Mouse (Mus musculus): ENCODE measurements around the gene Rhbg. TPM values are rescaled to one million over a fixed set of nuclear protein-coding genes. Genes with fewer than 3 reads are reported as not detected.

Rhbg gene
- polyA plus RNA-seq, 1 experiment from 2014 or later = 8.2 TPM

- ATAC-seq (ENCODE audit: insufficient read depth, low FRiP score, low read depth) = no peak
- H3K9ac ChIP-seq = no peak overlapping the region
- H3K27ac ChIP-seq = no peak overlapping the region
- H3K36me3 ChIP-seq = no peaks in the 10 kb centered on the region
- no peak overlapping the region for H3K4me3 ChIP-seq (replicated peaks)
- 3% methylated on average over 2 of the region's 2 CpGs for WGBS
- no peak overlapping the region for H3K4me2 ChIP-seq
- no peaks in the 10 kb centered on the region for H3K9me3 ChIP-seq
- peaks cover 94% of the 10 kb centered on the region for H3K27me3 ChIP-seq (replicated peaks)
- peaks cover 17% of the 10 kb centered on the region for H3K4me1 ChIP-seq
Observed at GRCm38 (mm10) chr3:88213019-88213418, 41.5 kb downstream of the Rhbg start.

- peaks cover 97% of the 10 kb centered on the region for H3K27me3 ChIP-seq (replicated peaks)
- 11% methylated on average over 1 of the region's 1 CpGs for WGBS
- no peak for ATAC-seq (ENCODE audit: insufficient read depth, low FRiP score, low read depth)
Observed at GRCm38 (mm10) chr3:88212356-88212755, 42.2 kb downstream of the Rhbg start.

GRCm38 (mm10) chr3:88210918-88211317 lies 43.6 kb downstream of the Rhbg start:
- H3K27me3 ChIP-seq (replicated peaks) = peaks cover 97% of the 10 kb centered on the region
- H3K27ac ChIP-seq = no peak overlapping the region
- 16% methylated on average over 2 of the region's 2 CpGs for WGBS
- H3K4me1 ChIP-seq = peaks cover 17% of the 10 kb centered on the region
- no peak for ATAC-seq (ENCODE audit: insufficient read depth, low FRiP score, low read depth)
- no peak overlapping the region for H3K4me3 ChIP-seq (replicated peaks)
- H3K4me2 ChIP-seq = no peak overlapping the region
- H3K36me3 ChIP-seq = no peaks in the 10 kb centered on the region
- H3K9ac ChIP-seq = no peak overlapping the region
- no peaks in the 10 kb centered on the region for H3K9me3 ChIP-seq

More at GRCm38 (mm10) chr3:88212356-88212755, 42.2 kb downstream of the Rhbg start:
- Histone ChIP-seq H3K9ac (no peak overlapping the region), H3K36me3 (no peaks in the 10 kb centered on the region), H3K9me3 (no peaks in the 10 kb centered on the region), H3K4me1 (peaks cover 17% of the 10 kb centered on the region), H3K4me3 (replicated peaks) (no peak overlapping the region), H3K27ac (no peak overlapping the region), H3K4me2 (no peak overlapping the region)

GRCm38 (mm10) chr3:88210121-88210520 lies 44.4 kb downstream of the Rhbg start:
- no peak overlapping the region for H3K4me2 ChIP-seq
- no peak for ATAC-seq (ENCODE audit: insufficient read depth, low FRiP score, low read depth)
- no peaks in the 10 kb centered on the region for H3K36me3 ChIP-seq
- H3K9me3 ChIP-seq = no peaks in the 10 kb centered on the region
- H3K4me3 ChIP-seq (replicated peaks) = no peak overlapping the region
- no peak overlapping the region for H3K9ac ChIP-seq
- 33% methylated on average over 2 of the region's 2 CpGs for WGBS
- no peak overlapping the region for H3K27ac ChIP-seq
- peaks cover 97% of the 10 kb centered on the region for H3K27me3 ChIP-seq (replicated peaks)
- peaks cover 9% of the 10 kb centered on the region for H3K4me1 ChIP-seq

- H3K4me2 ChIP-seq = no peak overlapping the region
- no peak overlapping the region for H3K9ac ChIP-seq
- H3K4me1 ChIP-seq = peaks cover 1% of the 10 kb centered on the region
- H3K27me3 ChIP-seq (replicated peaks) = peaks cover 97% of the 10 kb centered on the region
- H3K27ac ChIP-seq = no peak overlapping the region
- WGBS = 5% methylated on average over 6 of the region's 6 CpGs
- H3K4me3 ChIP-seq (replicated peaks) = no peak overlapping the region
- ATAC-seq (ENCODE audit: insufficient read depth, low FRiP score, low read depth) = no peak
- H3K9me3 ChIP-seq = no peaks in the 10 kb centered on the region
- no peaks in the 10 kb centered on the region for H3K36me3 ChIP-seq
Observed at GRCm38 (mm10) chr3:88209306-88209705, 45.2 kb downstream of the Rhbg start.

- ATAC-seq (ENCODE audit: insufficient read depth, low FRiP score, low read depth) = no peak
- H3K9ac ChIP-seq = no peak overlapping the region
- no peak overlapping the region for H3K27ac ChIP-seq
- H3K4me3 ChIP-seq (replicated peaks) = no peak overlapping the region
- 7% methylated on average over 3 of the region's 3 CpGs for WGBS
- H3K36me3 ChIP-seq = no peaks in the 10 kb centered on the region
- no peak overlapping the region for H3K4me2 ChIP-seq
- no peaks in the 10 kb centered on the region for H3K4me1 ChIP-seq
- peaks cover 97% of the 10 kb centered on the region for H3K27me3 ChIP-seq (replicated peaks)
- no peaks in the 10 kb centered on the region for H3K9me3 ChIP-seq
Observed at GRCm38 (mm10) chr3:88208226-88208720, 46.2 kb downstream of the Rhbg start.

- Histone ChIP-seq H3K9me3 (no peaks in the 10 kb centered on the region), H3K4me3 (replicated peaks) (no peak overlapping the region), H3K27ac (no peak overlapping the region), H3K4me1 (no peaks in the 10 kb centered on the region), H3K9ac (no peak overlapping the region), H3K36me3 (no peaks in the 10 kb centered on the region), H3K4me2 (no peak overlapping the region), H3K27me3 (replicated peaks) (peaks cover 97% of the 10 kb centered on the region)
- no peak for ATAC-seq (ENCODE audit: insufficient read depth, low FRiP score, low read depth)
- WGBS = 6% methylated on average over 15 of the region's 15 CpGs
Observed at GRCm38 (mm10) chr3:88207451-88208100, 46.9 kb downstream of the Rhbg start.

- WGBS = 3% methylated on average over 14 of the region's 14 CpGs
- Histone ChIP-seq H3K36me3 (no peaks in the 10 kb centered on the region), H3K9me3 (no peaks in the 10 kb centered on the region), H3K4me2 (no peak overlapping the region), H3K9ac (no peak overlapping the region), H3K27me3 (replicated peaks) (peaks cover 97% of the 10 kb centered on the region), H3K27ac (no peak overlapping the region), H3K4me1 (no peaks in the 10 kb centered on the region), H3K4me3 (replicated peaks) (no peak overlapping the region)
- no peak for ATAC-seq (ENCODE audit: insufficient read depth, low FRiP score, low read depth)
Observed at GRCm38 (mm10) chr3:88206901-88207371, 47.6 kb downstream of the Rhbg start.

- no peaks in the 10 kb centered on the region for H3K4me1 ChIP-seq
- no peak overlapping the region for H3K27ac ChIP-seq
- H3K4me3 ChIP-seq (replicated peaks) = no peak overlapping the region
- H3K4me2 ChIP-seq = no peak overlapping the region
- no peak overlapping the region for H3K9ac ChIP-seq
- 6% methylated on average over 3 of the region's 3 CpGs for WGBS
- H3K36me3 ChIP-seq = no peaks in the 10 kb centered on the region
- no peaks in the 10 kb centered on the region for H3K9me3 ChIP-seq
- peaks cover 97% of the 10 kb centered on the region for H3K27me3 ChIP-seq (replicated peaks)
- no peak for ATAC-seq (ENCODE audit: insufficient read depth, low FRiP score, low read depth)
Observed at GRCm38 (mm10) chr3:88206500-88206899, 48.0 kb downstream of the Rhbg start.

GRCm38 (mm10) chr3:88205563-88206491 lies 48.7 kb downstream of the Rhbg start:
- no peak overlapping the region for H3K9ac ChIP-seq
- 3% methylated on average over 8 of the region's 8 CpGs for WGBS
- H3K9me3 ChIP-seq = no peaks in the 10 kb centered on the region
- no peaks in the 10 kb centered on the region for H3K36me3 ChIP-seq
- H3K4me2 ChIP-seq = no peak overlapping the region
- H3K4me1 ChIP-seq = peaks cover 3% of the 10 kb centered on the region
- no peak overlapping the region for H3K27ac ChIP-seq
- ATAC-seq (ENCODE audit: insufficient read depth, low FRiP score, low read depth) = no peak
- H3K27me3 ChIP-seq (replicated peaks) = peaks cover 98% of the 10 kb centered on the region
- no peak overlapping the region for H3K4me3 ChIP-seq (replicated peaks)

GRCm38 (mm10) chr3:88205176-88205562 lies 49.3 kb downstream of the Rhbg start:
- H3K9me3 ChIP-seq = no peaks in the 10 kb centered on the region
- no peak overlapping the region for H3K4me2 ChIP-seq
- H3K4me1 ChIP-seq = peaks cover 10% of the 10 kb centered on the region
- H3K27me3 ChIP-seq (replicated peaks) = peaks cover 98% of the 10 kb centered on the region
- ATAC-seq (ENCODE audit: insufficient read depth, low FRiP score, low read depth) = no peak
- no peak overlapping the region for H3K27ac ChIP-seq
- no peaks in the 10 kb centered on the region for H3K36me3 ChIP-seq
- 6% methylated on average over 4 of the region's 4 CpGs for WGBS
- no peak overlapping the region for H3K9ac ChIP-seq
- no peak overlapping the region for H3K4me3 ChIP-seq (replicated peaks)

GRCm38 (mm10) chr3:88204751-88205150 lies 49.8 kb downstream of the Rhbg start:
- Histone ChIP-seq H3K4me3 (replicated peaks) (no peak overlapping the region), H3K4me1 (peaks cover 10% of the 10 kb centered on the region), H3K36me3 (no peaks in the 10 kb centered on the region), H3K27ac (no peak overlapping the region), H3K4me2 (no peak overlapping the region), H3K9ac (no peak overlapping the region), H3K9me3 (no peaks in the 10 kb centered on the region), H3K27me3 (replicated peaks) (peaks cover 96% of the 10 kb centered on the region)
- WGBS = 35% methylated on average over 1 of the region's 1 CpGs
- ATAC-seq (ENCODE audit: insufficient read depth, low FRiP score, low read depth) = no peak
